Mouse (Mus musculus) mouse trophoblast stem cell (cell line): Measurements from ENCODE around the gene Gna12.

ENCODE experiments used
- in situ Hi-C, 2 experiments: fragments of 300-500 bp; cut with MseI, MboI; formaldehyde crosslinking; loops; 2 replicates in 1 of 2; 3 replicates in 1 of 2; pipeline ENCODE4 v1.15.1; 2025

Gene Gna12

DNA sequence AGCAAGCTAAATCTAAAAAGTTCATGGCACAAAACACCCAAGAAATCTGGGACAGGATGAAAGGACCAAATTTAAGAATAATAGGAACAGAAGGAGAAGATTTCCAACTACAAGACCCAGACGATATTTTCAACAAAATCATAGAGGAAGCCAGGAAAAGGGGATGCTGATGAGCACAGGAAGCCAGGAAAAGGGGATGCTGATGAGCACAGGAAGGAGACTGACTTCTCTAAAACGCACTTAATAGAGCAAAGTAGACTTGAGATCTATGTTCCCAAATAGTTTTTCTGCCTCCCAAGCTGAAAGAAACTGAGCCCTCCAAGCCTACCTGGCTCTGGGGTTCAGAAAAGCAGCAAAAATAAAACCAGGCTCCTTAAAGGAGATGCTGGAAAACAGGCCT is 2.8 kb downstream of the Gna12 start:
- in situ Hi-C loops: no loop called here

DNA sequence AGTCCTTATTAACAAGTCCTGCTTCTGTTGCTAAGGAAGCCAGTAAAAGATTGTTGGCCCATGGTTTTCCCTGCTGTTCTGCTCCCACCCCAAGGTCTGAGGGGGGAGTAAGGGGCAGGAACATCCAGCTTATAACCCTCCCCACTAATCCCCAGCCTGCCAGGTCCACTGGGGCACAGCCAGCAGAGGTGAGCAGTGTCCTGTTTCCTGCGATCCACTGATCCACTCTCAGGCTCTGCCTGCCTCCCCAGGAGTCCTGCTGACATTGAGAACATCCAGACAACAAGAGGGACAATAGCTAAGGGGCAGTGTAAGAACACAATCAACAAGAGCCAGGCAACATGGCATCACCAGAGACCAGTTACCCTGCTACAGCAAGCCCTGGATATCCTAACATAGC is 3.4 kb downstream of the Gna12 start:
- in situ Hi-C loops: no loop called here

DNA sequence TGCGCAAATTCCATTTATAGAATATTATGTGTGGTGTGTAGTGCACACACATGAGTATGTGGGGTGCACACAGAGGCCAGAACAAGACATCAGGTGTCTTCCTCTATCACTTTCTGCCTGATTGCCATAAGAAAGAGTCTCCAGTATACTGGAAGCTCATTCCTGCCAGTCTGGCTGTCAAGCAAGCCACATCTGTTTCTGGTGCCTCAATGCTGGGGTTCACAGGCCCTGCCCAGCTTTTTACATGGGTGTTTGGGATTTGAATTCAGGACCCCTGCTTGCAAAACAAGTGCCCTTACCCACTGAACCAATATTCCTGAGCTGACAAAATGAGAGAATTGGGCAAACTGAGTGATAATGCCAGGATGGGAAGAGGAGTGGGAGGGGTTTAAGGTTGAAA is 4.1 kb downstream of the Gna12 start:
- in situ Hi-C loops: no loop called here

DNA sequence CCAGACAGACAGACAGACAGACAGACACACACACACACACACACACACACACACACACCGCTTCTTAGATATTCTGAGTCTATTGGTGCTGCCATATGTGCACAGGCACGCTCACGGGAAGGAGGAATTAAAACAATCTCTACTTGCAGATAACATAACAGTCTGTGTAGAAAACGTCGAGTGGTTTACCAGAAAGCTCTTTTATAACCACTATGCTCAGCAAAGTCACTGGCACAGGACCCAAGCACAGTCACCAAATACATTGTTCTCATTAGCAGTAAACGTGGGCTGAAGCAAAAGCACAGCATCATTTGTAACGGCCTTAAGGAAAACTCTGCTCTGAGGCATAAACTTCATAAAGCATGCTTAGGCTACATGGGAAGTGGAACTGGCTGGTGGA is 6.1 kb downstream of the Gna12 start:
- in situ Hi-C loops: no loop called here

DNA sequence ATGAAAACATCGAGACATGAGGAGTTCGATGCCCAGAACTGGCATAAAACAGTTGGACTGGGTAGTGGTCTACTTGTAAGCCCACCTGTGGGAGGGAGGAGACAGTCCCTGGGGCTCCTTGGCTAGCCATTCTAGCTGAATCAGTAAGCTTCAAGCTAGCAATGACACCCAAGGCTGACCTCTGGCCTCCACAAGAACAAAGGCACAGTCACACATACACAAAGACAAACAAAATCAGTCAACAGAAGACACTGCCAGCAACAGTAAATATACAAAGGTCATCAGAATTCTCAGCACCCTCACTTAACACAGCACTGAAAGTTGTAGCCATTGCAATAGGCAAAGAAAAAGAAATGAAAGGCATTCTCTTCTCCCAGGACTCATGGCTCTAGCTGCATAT is 6.8 kb downstream of the Gna12 start:
- in situ Hi-C loops: no loop called here

DNA sequence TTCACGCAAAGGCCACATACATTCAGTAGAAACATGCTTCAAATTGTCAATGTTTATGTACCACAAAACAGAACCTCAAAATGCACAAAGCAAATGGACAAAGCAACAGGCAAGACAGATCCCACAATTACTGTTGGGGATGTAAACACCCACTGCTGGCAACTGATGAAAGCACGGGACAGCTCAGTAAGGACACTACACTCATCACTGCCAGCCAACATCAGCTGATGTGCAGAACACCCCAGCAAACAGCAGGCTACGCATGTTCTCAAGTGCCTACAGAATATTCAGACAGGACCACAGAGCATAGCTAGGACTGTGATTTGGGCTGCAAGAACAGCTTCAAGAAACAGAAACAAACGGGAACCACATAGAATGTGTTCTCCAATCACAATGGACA is 8.3 kb downstream of the Gna12 start:
- in situ Hi-C loops: no loop called here

DNA sequence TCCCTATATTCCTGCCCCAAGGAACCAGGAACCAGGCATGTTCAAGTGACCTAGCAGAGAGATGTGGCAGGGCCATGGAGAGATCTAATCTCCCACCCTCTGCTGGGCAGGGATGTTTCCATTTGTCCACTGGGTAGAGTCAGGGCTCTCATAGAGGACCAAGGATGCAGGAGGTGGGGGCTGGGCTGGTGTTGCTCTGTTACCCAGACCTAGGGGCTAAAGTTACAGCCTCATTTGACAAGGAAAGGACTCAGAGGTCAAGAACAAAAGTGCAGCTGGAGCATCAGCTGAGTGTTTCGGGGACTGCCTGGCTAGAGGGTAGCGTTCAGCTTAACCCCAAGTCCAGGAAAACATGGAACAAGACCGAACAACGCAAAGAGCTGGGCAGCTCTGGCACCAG is 9.7 kb downstream of the Gna12 start:
- in situ Hi-C loops: no loop called here

DNA sequence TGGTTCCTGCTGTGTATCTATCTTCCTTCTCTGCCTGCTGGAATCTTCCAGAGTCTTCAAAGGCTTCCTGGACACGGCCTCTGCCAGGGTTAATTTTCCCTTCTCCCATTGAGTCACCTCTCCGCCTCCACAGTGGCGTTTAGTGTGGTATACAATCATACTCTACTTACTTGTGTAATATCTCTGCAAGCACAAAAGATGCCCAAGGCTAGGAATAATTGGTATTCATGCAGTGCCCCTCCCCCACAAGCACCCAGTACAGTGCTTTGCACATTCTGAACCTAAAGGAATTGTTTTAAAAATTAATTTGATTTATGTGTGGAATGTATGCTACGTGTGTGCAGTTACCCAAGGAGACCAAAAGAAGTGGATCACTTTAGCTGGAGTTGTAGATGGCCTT is 10.6 kb downstream of the Gna12 start:
- in situ Hi-C loops: no loop called here

DNA sequence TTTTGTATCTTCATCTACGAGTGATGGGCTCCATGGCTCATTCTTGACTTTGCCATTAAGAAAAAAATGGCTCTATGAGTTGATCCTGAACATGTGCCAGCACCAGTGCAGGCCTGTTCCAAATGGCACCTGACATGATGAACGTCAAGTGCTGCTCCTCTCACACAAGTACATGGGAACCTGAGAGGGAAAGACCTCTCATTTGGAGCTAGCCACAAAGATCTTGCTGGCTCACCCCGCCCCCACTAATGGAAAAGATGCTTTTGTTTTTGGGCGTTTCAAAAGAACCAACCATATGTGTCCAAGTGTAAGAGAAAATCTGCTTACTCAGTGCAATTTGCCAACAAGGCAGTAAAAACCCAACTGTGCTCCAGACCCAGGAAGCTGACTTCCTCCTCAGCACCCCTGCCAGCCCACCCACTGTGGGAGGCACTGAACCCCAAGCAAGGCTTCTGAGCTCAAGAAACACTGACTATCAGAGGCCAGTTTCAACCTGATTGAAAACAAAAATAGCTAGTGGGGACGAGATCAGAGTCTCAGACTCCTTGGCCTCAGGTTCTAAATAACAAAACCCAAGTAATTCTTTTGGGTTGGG is 11.7 kb downstream of the Gna12 start:
- in situ Hi-C loops: no loop called here

DNA sequence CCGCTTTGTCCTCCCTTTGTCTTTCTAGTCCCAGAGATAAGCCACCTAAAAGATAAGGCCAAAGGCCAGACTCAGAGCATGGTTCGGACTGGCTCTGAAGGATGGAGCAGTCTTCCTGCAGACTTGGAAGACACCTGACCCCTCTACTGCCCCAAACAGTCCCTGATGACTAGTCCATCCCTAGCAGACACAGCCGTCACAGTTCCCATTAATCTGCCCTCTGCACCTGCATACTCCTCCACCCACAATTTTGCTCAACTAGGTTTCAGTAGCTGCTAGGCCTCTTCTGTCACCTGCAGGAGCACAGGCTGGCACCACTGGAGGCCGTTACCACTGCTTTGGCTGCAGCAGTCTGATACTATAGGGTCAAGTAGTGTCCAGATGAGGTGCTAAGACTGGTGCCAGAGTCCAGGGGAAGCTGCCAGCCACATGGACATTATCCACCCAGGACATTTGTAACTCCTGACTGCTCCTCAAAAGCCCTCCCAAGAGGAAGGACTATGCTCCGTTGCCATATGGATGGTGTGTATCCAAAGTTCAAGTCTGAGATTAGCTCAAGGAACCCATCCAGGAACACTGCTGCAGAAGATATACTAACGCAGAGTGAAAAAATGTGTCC is 13.2 kb downstream of the Gna12 start:
- in situ Hi-C loops: no loop called here

DNA sequence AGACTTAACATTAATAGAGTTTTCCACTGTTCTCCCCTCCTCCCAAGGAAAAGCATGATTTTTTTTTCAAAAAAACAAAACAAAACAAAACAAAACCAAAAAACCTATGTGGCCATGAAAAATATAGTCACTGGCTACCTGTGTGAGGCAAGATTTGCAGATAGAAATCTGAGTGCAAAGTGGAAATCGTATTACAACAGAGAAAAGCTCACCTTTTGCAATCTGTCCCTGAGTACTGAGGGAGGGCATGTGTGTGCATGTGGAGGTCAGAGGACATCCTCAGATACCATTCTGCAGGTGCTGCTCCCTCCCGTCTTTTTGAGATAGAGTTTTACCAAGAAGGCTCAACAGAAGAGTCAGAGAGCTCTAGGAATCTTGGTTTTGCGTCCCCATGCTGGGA is 14.2 kb downstream of the Gna12 start:
- in situ Hi-C loops: no loop called here

DNA sequence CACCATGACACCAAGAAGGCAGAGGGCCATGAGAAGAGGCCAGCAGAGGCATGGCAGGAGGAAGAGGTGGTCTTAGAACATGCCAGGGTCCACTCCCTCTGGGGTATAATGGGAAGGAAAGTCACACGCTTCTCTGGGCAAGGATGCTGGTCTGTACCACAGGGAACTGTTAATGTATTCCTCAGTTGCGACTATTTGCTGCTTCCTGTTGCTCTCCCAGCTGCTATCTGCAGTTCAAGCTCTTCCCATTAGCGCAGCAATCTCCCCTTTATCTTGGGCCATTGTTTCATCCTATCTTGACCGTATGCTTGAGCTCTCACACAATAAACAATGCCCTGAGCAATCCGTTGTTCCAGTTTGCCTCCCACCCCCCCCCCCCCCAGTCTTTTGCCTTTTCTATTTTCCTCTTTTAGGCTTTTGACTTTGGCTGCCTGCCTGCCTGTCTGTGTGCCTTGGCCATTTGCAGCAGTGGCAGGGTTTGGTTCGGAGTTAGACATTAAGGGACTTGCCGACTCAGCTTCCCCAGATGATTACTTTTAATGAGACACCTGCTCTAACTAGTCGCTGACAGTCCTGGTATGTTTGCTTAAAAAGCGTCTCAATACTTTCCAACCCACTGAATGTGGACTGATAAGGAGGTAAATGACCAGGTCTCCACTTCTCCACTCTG is 15.0 kb downstream of the Gna12 start:
- in situ Hi-C loops: no loop called here

DNA sequence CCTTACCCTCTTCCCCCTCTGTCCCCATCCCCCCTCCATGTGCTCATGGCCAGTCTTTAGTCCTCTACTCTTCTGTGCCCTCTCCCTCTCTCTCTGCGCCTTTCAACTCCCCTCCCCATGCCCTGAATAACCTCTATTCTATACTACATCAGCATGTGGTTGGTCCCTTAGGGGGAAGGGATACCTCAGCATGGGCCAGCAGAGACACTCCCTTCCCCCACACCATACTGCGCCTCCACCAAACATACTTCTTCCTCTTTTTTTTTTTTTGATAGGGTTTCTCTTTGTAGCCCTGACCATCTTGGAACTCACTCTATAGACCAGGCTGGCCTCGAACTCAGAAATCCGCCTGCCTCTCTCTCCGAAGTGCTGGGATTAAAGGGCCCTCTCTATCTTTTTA is 15.8 kb downstream of the Gna12 start:
- in situ Hi-C loops: no loop called here

DNA sequence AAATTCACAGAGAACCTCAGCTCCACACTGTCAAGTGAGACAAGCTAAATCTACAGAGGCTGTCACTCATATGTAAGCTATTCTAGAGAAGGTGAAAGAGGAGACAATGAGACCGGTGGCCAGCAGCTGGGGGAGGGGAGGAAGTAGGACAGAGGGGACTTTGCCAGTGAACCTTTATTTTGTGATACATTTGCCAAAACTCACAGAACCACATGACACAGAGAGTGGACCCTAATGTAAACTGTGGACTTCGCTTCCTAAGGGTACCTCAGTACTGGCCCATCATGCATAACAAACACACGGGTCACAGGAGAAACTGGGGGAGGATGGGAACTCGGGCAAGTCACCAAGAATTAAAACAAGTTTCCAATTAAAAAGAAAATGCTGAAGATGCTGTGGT is 17.5 kb downstream of the Gna12 start:
- in situ Hi-C loops: no loop called here

DNA sequence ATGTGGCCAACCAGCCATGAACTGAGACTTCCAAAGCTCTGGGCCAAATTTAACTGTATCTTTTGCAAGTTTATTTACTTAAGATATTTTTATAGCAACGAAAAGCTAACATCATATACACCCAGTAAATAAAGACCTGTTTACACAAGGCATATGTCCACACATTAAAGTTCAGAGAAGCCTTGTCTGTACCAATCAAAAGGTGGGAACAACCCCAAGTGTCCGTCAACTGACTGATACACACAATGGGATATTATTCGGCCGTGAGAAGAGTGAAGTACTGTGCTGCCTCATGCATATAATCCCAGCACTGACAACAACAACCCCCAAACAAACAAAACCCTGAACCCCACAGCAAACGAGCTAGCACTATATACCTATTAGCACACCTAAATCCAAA is 18.2 kb downstream of the Gna12 start:
- in situ Hi-C loops: no loop called here

DNA sequence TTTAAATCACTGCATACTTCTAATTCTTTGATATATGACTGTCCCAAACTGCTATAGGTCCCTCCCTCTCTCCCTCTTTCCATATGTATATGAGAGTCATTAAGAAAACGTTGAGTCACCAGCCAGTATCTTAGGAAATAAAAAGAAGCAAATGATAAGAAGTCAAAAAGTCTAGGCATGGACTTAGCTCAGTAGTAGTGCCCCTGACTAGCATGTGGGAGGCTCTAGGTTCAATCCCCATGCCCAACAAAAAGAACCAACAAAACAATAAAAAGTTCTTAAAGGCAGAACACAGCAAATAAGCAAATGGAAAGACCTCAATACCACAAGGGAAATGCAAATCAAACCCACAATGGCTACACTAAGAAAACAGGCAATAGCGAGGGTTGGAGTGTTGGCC is 18.8 kb downstream of the Gna12 start:
- in situ Hi-C loops: no loop called here

DNA sequence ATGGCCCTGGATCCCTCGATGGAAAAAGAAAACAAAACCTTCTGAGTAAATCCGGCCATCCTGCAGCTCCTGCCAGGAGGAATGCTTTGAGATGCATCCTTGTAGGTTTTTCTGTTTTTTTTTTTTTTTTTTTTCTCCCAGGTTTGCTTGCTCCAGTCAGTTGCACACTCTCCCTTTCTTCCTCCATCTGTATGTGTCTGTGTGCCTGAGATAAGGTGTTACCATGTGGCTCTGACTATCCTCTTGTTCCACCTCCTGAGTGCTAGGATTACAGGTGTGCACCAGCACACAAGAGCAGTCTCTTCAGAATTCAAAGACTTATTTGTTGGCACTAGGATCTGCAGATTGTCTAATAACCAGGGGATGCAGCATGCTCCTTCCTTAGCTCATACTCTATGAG is 23.3 kb downstream of the Gna12 start:
- in situ Hi-C loops: no loop called here

DNA sequence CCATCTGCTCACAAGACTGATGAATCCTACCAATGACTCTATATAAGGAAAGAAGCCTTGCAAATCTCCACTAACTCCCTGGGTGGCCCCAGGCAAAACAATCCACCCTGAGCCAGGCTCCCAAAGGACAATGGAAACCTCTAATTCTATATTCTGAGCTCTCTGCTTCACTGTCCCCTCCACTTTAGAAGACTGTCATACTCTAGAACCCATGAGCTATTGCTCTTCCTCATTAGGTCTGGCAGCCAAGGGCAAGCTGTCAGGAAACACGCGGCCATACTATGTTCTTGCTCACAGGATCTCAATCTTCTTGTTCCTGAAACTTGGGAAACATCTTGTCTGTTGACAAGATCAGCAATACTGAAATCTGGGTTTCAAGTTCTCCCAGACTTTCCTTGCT is 24.0 kb downstream of the Gna12 start:
- in situ Hi-C loops: no loop called here

DNA sequence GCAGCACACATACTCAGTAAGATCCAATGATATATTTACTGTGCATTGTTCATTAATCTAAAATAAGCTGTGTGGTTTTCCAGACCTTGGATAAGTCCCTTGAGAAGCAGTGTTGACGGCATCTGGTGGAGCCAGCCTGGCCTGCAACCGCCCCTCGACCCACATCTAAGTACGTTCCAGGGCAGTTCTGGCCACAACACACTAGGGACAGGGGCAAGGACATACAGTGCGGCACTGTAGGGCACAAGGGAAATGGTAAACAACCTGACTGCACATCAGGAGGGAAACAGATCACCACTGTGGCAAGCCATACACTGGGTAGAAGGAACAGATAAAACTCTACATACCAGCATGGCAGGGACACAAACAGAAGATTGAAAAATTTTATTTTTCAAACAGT is 28.4 kb downstream of the Gna12 start:
- in situ Hi-C loops: no loop called here

DNA sequence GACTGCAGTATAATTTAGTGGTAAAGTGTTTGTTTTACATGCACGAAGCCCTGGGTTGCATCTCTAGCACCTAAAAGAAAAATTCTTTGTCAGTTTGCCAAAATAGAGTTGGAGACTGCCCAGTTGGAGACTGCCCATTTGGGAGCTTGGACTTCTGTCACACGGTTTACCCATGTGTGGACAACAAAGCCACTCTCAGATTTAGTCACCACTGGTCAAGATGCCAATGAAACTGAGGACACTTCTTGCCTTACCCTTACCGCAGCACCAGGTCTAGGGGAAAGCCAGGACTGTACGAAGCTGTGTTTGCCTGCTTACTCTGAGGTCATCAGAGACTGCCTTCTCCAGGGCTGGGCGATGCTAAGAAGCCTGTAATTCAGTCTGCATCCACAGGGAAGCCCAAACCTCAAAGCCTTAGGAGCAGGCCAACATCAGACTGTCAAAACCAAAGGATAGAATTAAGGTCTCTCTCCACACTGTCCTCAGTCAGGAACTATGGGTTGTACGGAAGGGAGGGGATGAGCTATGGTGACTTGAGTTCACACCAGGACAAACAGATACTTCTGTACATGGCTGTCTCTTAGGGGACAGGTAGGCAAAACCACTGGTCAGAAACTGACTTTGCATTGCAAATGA is 29.8 kb downstream of the Gna12 start:
- in situ Hi-C loops: no loop called here

DNA sequence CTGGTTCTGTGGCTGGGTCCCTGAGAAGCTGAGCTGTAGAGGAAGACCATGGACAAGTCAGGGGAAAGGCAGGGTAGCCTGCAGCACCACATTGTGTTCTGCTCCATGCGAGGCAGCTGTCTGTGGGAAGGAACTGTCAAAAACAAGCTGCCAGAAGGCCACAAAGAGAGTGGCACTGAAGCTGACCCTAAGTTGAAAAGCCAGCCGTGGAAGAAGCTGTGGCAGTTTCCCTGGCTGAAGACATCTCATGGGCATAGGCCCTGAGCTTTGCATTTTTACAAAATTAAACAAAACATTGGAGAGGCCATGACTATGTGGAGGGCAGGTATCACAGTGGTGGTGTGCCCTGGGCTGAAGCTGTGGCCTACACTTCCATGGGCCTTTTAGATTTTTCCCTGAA is 31.0 kb downstream of the Gna12 start:
- in situ Hi-C loops: no loop called here

DNA sequence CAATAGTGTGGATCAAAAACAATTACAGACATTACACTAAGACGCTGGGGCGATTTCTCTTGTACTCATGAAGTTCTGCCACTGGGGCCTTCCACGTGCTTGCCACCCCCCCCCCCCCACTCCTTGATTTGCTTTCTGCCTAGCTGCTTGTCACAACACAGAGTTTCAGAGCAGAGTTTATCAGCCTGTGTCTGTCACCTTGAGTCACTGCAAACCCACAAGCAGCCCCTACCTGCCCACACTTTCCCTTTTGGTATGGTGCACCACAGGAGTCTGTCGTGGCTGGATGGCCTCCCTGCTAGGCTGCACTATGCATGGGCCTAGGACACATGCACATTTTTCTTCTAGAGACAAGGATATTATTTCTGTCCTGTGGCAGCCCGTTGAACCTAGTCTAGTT is 31.5 kb downstream of the Gna12 start:
- in situ Hi-C loops: no loop called here

DNA sequence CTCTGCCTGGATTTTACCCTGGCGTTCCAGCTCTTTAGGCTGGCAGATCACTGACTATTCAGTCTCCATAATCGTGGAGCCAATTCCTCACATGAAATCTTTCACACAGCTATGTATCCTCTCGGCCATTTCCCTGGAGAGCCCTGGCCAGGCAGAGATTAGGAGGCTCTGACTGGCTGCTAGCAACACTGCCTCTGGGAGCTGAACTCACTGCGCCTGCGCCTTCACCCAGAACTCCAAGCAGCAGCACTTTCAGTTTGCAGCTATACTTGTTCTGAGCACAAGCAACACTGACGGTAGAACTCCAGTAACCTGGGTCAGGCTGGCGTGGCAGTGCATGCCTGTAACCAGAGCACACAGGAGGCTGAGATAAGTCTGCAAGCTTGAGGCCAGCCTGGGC is 32.1 kb downstream of the Gna12 start:
- in situ Hi-C loops: no loop called here
